Mouse (Mus musculus) brain, embryonic 14.5 days (tissue): ENCODE results near the gene Npl.

Source experiments
- CTCF ChIP-seq: fragments of 200-500 bp; IDR thresholded peaks from 2 replicates; pipeline ENCODE4 v1.5.1; 2012; ENCODE audit warnings: inconsistent platforms, mild to moderate bottlenecking, moderate library complexity, borderline replicate concordance; ENCODE audit not compliant: insufficient read depth, insufficient read length; ENCODE audit errors: extremely low read depth
- POLR2A ChIP-seq: fragments of 200-500 bp; IDR thresholded peaks from 2 replicates; pipeline ENCODE4 v1.6.1; 2012; ENCODE audit warnings: mild to moderate bottlenecking, inconsistent platforms, borderline replicate concordance; ENCODE audit not compliant: poor library complexity, insufficient read depth, insufficient read length, severe bottlenecking; ENCODE audit errors: extremely low read depth

- peak; percentile 64; the same call in 1 of the 2 replicates for TF ChIP-seq CTCF
- TF ChIP-seq POLR2A: no peak
Observed at GRCm38 (mm10) chr1:153550814-153551213, 969 bp upstream of the Npl start.
